Mouse (Mus musculus) cerebral cortex, adult 2 months (tissue): Measurements from ENCODE around the gene Psmc3ip.

Experiments used
- WGBS: fragments of 180-500 bp; shearing (Covaris S2); methylation state at CpG from one replicate; pipeline ENCODE4 v1.1.7; 2018; 5-methylcytosine and 5-hydroxymethylcytosine counted together

Gene Psmc3ip

GRCm38 (mm10) chr11:101119131-101119760 lies 24.0 kb upstream of the Psmc3ip start:
- under 1% methylated on average over 38 of the region's 39 CpGs for WGBS

DNA sequence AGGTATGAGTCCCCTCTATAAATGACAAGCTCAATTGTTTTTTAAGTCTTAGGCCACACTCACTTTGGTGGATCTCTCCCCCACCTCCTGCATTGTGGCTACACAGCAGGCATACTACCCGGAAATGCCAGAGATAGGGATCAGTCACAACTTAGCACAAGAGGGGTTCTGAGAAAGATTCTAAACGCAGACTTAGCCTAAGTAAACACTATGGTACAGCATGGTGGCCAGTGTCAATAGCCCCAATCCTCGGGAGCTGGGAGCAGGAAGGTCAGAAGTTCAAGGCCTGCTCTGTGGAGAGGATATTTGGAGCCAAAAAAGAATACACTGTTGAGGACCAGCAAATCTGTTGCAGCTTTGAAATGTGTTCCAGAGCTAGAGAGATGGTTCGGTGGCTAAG lies 22.9 kb upstream of the Psmc3ip start:
- 34% methylated on average over 4 of the region's 4 CpGs for WGBS

DNA sequence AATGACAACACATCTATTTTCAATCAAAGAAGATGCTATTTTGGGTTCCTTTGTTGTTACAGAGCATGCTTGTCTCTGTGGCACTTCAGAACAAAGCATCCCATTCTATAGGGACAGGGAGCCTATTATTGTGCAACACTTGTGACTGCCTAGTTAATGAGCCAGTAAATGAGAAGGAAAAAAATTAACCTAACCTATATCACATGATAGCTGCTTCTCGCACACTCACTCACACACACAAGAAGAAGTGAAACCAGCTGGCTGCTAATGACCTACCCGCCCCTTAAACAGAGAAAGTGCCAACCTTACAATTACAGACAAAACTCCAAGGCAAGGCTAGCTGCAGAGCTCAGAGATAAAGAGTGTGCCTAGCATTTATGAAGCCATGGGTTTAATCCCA lies 20.3 kb upstream of the Psmc3ip start:
- WGBS = 38% methylated on average over 2 of the region's 2 CpGs

DNA sequence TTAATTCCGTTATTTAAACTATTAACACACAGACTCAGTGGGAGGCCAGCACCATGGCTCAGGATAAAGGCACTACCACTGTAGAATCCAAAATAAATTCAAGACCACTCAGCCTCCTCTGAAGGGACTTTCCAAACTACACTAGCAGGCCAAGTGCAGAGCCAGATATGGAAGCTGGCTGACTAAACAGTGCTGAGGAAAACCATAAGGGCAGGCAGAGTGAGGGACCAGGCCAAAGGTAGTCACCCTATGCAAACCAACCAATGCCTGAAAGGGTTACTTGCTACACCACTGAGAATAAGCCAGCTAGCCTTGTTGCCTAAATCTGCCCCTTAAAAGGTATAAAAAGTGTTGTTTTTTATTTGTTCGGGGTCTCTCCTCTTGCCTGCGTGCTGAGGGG lies 16.9 kb upstream of the Psmc3ip start:
- WGBS = 83% methylated on average over 3 of the region's 3 CpGs

- WGBS = 78% methylated on average over 4 of the region's 4 CpGs
Observed at GRCm38 (mm10) chr11:101111178-101111577, 15.9 kb upstream of the Psmc3ip start.

DNA sequence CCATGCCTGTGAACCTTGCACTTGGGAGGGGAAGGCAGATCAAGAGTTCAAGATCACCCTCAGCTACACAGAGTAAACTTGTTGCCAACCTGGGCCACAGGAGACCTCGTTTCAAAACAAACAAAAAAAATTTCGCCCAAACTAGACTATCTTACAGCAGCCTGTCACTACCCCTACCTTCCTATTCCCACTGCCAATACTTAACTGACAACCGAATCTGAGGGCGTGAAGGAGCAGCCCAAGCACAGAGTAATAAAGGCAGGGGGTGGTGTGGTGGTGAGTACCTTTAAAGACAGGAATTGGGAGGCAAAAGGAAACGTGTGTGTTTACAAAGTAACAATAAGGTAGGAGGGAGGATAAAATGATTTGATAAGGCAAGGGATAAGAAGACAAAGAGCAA lies 15.5 kb upstream of the Psmc3ip start:
- 53% methylated on average over 5 of the region's 5 CpGs for WGBS

GRCm38 (mm10) chr11:101109351-101109750 lies 14.1 kb upstream of the Psmc3ip start:
- 52% methylated on average over 4 of the region's 4 CpGs for WGBS

DNA sequence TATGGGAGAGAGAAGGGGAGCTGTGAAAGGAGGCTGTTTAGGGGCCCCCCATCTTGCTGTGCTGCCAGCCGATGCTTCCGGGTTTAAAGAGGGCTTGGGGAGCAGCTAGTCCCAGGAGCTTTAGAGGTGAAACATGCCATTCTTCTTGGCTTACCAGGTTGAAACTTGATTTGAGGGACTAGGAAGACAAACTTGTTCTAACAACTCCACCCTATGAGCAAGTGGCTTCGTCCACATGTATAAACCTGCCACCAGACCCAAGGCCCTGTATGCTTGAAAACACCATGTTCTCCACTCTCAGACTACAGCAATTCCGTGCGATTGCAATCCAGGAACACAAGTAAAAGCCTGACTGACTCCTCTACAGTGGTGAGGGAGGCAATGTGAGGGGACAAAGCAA lies 7.8 kb upstream of the Psmc3ip start:
- WGBS = 90% methylated on average over 5 of the region's 5 CpGs

GRCm38 (mm10) chr11:101098231-101098630 lies 3.0 kb upstream of the Psmc3ip start:
- 92% methylated on average over 8 of the region's 8 CpGs for WGBS

DNA sequence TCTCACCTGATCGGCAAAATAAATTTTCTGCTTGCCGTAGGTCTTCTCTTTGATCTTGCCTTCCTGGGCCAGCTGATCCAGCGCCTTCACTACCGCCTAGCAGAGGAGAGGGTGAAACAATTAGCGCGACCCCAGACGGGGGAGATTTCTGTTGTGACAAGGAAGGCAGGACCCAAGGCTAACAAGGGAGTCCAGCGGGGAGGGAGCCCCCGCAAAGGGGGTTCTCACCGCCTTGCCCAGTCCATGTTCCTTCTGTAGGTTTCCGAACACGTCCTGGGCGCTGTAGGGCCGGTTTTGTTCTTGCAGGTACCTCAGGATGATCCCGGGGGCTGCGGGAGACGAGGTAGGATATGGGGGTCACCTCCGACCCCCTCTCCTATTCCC lies 314 bp downstream of the Psmc3ip start:
- WGBS = under 1% methylated on average over 18 of the region's 18 CpGs

DNA sequence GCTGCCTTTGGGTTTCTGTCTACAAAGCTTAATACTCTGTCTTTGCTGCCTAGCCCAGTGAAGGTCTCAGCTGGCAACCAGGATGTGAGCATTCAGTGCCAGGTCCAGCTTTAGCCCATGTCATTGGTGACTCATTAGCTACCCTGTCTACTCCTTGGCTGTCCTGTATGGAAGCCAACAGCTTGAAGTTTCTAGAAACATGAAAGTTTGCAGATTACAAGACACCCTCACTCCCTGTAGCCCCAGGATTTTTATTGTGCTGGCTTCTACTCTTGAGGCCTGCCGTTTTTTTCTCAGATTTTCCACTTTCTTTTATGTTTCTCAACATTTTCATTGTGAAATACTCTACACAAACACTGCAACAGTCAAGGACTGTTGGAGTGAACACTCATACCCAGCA lies 5.3 kb downstream of the Psmc3ip start:
- WGBS = 86% methylated on average over 1 of the region's 1 CpGs

- WGBS = 5% methylated on average over 8 of the region's 8 CpGs
Observed at GRCm38 (mm10) chr11:101087682-101088055, 7.6 kb downstream of the Psmc3ip start.

DNA sequence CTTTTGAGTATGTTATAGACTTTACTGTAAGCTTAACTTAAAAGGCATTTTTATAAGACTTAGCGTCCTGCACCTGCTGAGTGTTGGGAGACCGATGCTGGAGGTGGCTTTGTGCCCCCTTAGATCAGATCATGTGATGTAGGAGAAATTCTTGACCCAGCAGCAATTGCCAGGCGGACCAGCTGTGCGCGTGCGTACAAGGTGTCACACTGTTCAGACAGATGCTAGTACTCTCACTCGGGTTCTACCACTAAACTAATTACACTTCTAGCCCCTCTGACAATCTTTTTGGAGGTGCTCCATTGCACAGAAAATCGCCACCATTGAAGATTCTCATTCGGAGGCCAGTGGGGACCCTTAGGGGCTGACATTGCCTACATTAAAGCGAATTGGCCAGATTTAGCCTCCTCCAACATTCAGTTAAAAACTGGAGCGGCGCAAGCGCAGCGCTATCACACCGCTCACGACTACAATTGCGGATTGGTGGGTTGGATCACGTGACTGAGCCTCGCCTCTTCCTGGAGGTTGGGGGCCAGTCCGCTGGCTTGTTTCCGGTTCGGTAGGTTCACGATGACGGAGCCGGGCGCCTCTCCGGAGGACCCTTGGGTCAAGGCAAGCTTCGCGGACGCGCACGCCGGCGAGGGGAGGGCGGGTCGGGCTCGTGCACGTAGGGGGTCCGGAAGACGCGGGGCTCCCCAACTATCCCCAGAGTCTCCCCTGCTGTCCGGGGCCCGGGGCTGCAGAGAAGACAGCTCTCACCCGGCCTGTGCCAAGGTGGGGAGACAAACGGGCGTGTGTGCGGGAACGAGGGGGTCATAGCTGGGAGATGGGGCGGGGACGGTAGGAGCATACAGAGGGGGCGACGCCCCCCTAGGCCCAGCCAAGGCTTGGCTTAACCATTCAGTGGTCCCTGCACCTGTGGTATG lies 8.2 kb downstream of the Psmc3ip start, which contains the start of gene Mlx:
Mlx (plus strand) TSS at position 522 of the 926 bp plus-strand sequence.
- WGBS = 1% methylated on average over 52 of the region's 52 CpGs

- 57% methylated on average over 6 of the region's 6 CpGs for WGBS
Observed at GRCm38 (mm10) chr11:101086323-101086674, 8.9 kb downstream of the Psmc3ip start.

GRCm38 (mm10) chr11:101085617-101086322 lies 9.5 kb downstream of the Psmc3ip start:
- 92% methylated on average over 18 of the region's 18 CpGs for WGBS

GRCm38 (mm10) chr11:101084811-101085210 lies 10.4 kb downstream of the Psmc3ip start:
- 96% methylated on average over 12 of the region's 12 CpGs for WGBS

- 83% methylated on average over 14 of the region's 14 CpGs for WGBS
Observed at GRCm38 (mm10) chr11:101084246-101084645, 11.0 kb downstream of the Psmc3ip start.

DNA sequence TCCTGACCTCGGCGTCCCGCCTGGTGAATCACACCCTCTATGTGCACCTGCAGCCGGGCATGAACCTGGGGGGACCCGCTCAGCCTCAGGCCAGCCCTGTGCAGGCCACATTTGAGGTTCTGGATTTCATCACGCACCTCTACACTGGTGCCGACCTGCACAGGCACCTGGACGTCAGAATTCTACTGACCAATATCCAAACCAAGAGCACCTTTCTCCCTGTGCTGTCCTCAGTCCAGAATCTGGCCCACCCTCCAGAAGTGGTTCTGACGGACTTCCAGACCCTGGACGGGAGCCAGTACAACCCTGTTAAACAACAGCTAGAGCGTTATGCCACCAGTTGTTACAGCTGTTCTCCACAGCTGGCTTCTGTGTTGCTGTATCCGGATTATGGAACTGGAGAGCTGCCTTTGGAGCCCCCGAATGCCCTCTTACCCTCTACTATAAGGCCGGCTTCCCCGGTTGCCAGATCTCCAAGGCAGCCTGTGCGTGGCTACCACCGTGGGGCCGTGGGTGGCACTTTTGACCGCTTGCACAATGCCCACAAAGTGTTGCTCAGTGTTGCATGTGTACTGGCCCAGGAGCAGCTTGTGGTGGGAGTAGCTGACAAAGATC lies 12.0 kb downstream of the Psmc3ip start:
- WGBS = 20% methylated on average over 19 of the region's 19 CpGs

GRCm38 (mm10) chr11:101082208-101083082 lies 12.8 kb downstream of the Psmc3ip start, which contains the start of gene Coasy:
Gene Coasy, plus strand, starts transcription at chr11:101082565.
- WGBS = under 1% methylated on average over 51 of the region's 51 CpGs

DNA sequence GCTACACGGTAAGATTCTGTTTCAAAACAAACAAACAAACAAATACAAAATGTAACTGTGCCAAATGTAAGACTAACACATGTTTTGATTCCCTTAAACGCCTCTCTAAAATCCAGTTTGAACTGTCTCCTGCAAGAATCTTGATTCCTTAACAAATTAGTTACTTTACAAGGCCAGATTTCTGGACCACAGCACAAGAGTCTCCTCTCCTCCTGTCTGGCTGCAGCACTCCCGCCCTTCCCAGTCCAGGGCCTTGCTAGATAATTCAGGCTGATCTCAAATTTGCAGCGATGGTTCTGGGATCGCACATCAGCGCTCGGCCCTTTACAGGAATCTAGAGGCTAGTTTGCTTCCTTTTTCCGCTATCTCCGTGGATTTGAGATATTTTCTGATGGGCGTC lies 13.6 kb downstream of the Psmc3ip start:
- WGBS = 10% methylated on average over 10 of the region's 10 CpGs

DNA sequence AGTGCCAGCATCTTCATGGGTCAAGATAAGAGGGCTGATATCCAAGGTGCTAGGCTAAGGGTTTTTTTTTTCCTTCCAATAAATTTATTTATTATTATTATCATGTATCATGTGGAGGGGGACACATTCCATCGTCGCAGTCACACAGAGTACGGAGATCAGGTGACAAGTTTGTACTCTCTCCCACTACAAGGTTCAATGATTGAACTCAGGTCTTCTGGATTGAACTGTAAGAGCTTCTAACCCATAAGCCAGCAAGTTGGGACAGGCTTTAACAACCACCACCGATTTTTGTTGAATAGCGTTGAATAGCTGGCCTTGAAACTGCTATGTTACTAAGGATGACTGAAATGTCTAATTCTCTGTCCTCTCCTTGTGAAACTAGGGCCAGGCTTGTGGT lies 14.8 kb downstream of the Psmc3ip start:
- WGBS = 83% methylated on average over 5 of the region's 5 CpGs
